Mouse (Mus musculus) heart, embryonic 13.5 days (tissue): ENCODE results near the gene Tomm22. TPM values are rescaled to one million over a fixed set of nuclear protein-coding genes. Genes with fewer than 3 reads are reported as not detected.

Experiments
- polyA plus RNA-seq: library from polyadenylated mRNA; unstranded; fragments of >200 nt; fragmentation: Nextera tagmentation; extraction: Ambion mirVana; gene quantifications from 2 replicates; pipeline ENCODE4 v1.2.1, GENCODE M21; 2015

The Tomm22 gene
- polyA plus RNA-seq, 1 experiment from 2014 or later, result 199 TPM

Other genes starting within 250 kb of the Tomm22 start
- 64.8 and 76.2 TPM in 2 replicates for gene Csnk1e, start 215.3 kb upstream of the Tomm22 start, polyA plus RNA-seq
- 0.19 and 0.21 TPM in 2 replicates for gene Kcnj4, start 165.6 kb upstream of the Tomm22 start, polyA plus RNA-seq
- gene Kdelr3, start 154.4 kb upstream of the Tomm22 start, polyA plus RNA-seq, result 69.8 and 72.1 TPM in 2 replicates
- gene Ddx17, start 124.1 kb upstream of the Tomm22 start, polyA plus RNA-seq, result 26.9 and 28.8 TPM in 2 replicates
- gene Dmc1, start 65.8 kb upstream of the Tomm22 start, polyA plus RNA-seq, result 1.2 and 1.9 TPM in 2 replicates
- gene Fam227a, start 11.9 kb upstream of the Tomm22 start, polyA plus RNA-seq, result 0.65 and 1.1 TPM in 2 replicates
- gene Cby1, start 11.7 kb upstream of the Tomm22 start, polyA plus RNA-seq, result 41.3 and 47.8 TPM in 2 replicates
- 19.8 and 20.4 TPM in 2 replicates for gene Josd1, start 17.1 kb downstream of the Tomm22 start, polyA plus RNA-seq
- gene Gtpbp1, start 20.0 kb downstream of the Tomm22 start, polyA plus RNA-seq, result 27.0 and 29.5 TPM in 2 replicates
- 4.3 and 5.3 TPM in 2 replicates for gene Sun2, start 71.7 kb downstream of the Tomm22 start, polyA plus RNA-seq
- 35.6 and 37.5 TPM in 2 replicates for gene Dnal4, start 107.0 kb downstream of the Tomm22 start, polyA plus RNA-seq
- gene Nptxr, start 133.9 kb downstream of the Tomm22 start, polyA plus RNA-seq, result 1.6 and 1.7 TPM in 2 replicates
- not detected in 2 replicates for gene Npcd, start 163.4 kb downstream of the Tomm22 start, polyA plus RNA-seq
- 48.6 and 49.5 TPM in 2 replicates for gene Cbx6, start 163.8 kb downstream of the Tomm22 start, polyA plus RNA-seq
- 13.5 and 13.9 TPM in 2 replicates for gene Apobec3, start 220.8 kb downstream of the Tomm22 start, polyA plus RNA-seq